Mouse (Mus musculus) frontal cortex, adult (tissue): ENCODE measurements around the gene Myzap.
"Not testable (repeated sequence)": the region's sequence is repeated elsewhere in the genome, so short reads cannot be mapped to it uniquely, and the experiment has no call there.

Source experiments
- ATAC-seq: cut with Nextera tagmentation; 2 replicates; pipeline ENCODE4 v1.9.2; 2017; ENCODE audit warnings: mild to moderate bottlenecking, moderate library complexity, mixed read lengths; ENCODE audit not compliant: low TSS enrichment

The Myzap gene

DNA sequence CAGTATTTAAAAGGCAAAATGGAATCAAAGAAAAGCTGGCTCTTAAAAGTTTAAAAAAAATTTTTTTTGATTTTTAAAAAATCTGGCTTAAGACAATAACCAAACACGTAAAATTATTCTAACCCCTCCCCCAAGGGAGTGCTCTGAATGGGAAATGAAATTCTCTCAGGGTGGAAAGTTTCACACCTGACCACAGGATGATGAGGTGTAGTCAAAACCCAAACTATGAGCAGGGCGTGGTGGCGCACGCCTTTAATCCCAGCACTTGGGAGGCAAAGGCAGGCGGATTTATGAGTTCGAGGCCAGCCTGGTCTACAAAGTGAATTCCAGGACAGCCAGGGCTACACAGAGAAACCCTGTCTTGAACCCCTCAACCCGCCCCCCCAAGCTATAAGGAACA lies 108.3 kb downstream of the Myzap start:
- ATAC-seq = not testable (repeated sequence)

DNA sequence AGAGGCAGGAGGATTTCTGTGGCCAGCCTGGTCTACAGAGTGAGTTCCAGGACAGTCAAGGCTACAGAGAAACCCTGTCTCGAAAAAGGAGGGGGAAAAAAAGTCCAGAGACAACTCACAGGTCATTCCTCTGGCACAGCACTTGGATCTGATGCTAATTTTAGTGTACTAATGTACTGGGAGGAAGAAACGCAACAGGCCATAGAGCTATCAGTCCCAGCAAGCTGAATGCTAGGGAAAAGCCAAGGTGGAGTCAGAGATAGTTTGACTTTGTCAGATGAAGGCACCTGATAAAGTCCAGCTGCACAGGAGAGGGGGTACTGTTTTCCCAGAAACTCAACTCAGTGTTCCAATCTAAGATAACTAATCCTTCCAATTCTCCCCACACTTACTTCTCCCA lies 111.9 kb downstream of the Myzap start:
- no peak for ATAC-seq

- ATAC-seq = no peak
Measured at GRCm38 (mm10) chr9:71479413-71479812, 112.7 kb downstream of the Myzap start.

DNA sequence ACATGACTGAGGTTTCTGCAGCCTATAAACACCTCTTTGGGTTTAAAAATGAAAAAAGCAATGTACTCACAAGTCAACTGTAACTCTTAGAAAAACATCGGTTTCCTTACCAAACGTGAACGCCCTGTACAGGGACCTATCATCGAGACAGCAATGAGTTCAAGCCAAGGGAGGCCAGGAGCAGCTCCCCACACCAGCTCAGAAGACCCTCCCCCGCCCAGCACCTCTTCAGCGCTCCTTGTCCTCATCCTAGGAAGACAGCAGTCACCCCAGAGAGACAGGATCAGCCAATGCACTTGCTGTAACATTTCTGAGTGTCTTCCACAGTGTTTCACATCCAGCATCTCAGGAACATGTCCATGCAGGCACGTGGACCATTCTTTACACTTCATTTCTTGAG lies 113.6 kb downstream of the Myzap start:
- ATAC-seq = no peak

DNA sequence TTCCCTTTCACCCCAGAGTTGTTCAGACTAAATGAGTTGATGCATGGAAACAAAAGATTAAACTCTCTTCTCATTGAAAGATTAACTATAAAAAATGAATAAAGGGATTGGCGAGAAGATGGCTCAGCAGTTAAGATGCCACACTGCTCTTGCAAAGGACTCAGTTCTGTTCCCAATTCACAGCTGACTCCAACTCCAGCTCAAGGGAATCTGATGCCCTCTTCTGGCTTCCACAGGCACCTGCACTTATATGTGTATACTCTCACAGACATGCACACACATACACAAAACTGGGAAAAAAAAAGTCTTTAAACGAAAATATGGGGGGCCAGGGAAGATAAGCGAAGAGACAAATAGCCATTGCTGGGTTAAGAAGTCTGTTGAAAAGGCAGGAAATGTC lies 115.6 kb downstream of the Myzap start:
- no peak for ATAC-seq

DNA sequence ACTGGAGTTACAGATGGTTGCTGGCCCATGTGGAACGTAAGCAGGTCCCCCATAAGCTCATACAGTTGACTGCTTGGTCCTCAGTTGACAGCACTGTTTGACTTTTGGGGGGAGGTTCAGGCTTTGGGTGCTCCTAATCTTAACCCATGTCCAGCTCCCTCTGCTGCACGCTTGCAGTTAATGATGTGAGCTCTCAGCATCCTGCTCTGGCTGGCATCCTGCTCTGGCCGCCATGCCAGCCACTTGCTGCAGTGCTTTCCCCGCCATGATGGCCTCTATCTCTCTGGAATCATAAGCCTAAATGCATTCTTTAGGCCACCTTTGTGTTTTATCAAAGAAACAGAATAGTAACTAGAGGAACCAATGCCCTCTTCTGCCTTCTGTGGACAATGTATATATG lies 116.6 kb downstream of the Myzap start:
- ATAC-seq = no peak

DNA sequence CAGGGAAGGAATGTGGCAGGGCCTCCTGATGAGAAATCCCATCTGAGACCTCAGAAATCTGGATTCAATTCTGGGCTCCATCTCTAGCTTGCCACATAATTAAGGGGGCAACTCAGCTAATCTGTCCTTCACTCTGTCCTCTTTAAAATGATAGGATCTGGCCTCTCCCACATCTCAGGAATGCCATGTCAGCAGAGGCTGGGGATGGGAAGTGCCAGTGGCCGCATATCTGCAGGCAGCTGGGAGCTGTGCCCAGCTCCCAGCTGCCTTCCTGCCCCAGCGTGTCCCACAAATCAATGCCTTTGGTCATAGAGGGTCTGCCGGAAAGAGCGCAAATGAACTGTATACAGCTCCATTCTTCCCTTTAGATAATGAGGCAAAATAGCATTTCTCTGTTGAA lies 124.7 kb downstream of the Myzap start:
- ATAC-seq = no peak

- no peak for ATAC-seq
Measured at GRCm38 (mm10) chr9:71466111-71466510, 126.0 kb downstream of the Myzap start.

GRCm38 (mm10) chr9:71463072-71463667 lies 129.0 kb downstream of the Myzap start:
- ATAC-seq = no peak

DNA sequence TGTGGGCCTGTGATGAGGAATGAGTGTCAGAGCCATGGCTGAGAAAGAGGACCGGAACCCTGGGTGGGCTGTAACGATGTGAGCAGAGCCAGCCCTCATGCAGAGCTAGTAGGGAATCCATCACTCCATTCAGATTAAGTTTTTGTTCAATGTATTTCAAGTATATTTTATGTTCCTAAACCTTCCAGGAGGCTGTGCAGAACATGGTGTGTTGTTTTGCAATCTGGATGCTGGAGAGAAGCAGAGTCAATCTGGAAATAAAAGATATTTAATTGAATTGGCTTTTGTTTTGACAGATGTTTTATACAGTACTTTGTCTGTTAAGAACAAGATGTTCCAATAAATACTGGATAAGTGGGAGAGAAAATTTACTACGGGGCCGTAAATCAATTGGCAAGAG lies 135.4 kb downstream of the Myzap start:
- ATAC-seq = no peak
